Mouse (Mus musculus) kidney, postnatal 0 days (tissue): ENCODE results near the gene Sft2d1. TPM values are rescaled to one million over a fixed set of nuclear protein-coding genes. Genes with fewer than 3 reads are reported as not detected.
A peak's percentile ranks its signal among the peaks of the same experiment; 100 is the strongest.
"Not testable (repeated sequence)": the region's sequence is repeated elsewhere in the genome, so short reads cannot be mapped to it uniquely, and the experiment has no call there.

ENCODE experiments used
- ATAC-seq: fragments of 200-750 bp; cut with Nextera tagmentation; replicated peaks from 2 replicates; pipeline ENCODE4 v1.8.0; 2017; ENCODE audit warnings: low read depth, moderate number of reproducible peaks, moderate TSS enrichment, moderate library complexity; ENCODE audit not compliant: low FRiP score
- DNase-seq: peaks from one replicate; pipeline ENCODE4 v3.0.0-alpha.2; 2016; ENCODE audit warnings: low spot score
- H3K27ac ChIP-seq: fragments of 300-500 bp; sonication (generic); 2 replicates; pipeline ENCODE4 v1.5.1; 2014; ENCODE audit warnings: mild to moderate bottlenecking
- H3K27me3 ChIP-seq: fragments of 300-500 bp; sonication (generic); 2 replicates; pipeline ENCODE4 v1.6.1; 2014; ENCODE audit warnings: low read length, mixed read lengths; ENCODE audit not compliant: insufficient read depth
- H3K36me3 ChIP-seq: fragments of 300-500 bp; sonication (generic); 2 replicates; pipeline ENCODE4 v1.6.1; 2014; ENCODE audit warnings: low read length, mixed read lengths; ENCODE audit not compliant: insufficient read depth
- H3K4me1 ChIP-seq: fragments of 300-500 bp; sonication (generic); replicated peaks from 2 replicates; pipeline ENCODE4 v1.6.1; 2014; ENCODE audit warnings: antibody characterized with exemption, low read length, mixed read lengths; ENCODE audit not compliant: insufficient read depth
- H3K4me2 ChIP-seq: fragments of 300-500 bp; sonication (generic); 2 replicates; pipeline ENCODE4 v1.6.1; 2014; ENCODE audit warnings: mild to moderate bottlenecking, low read length, moderate library complexity, mixed read lengths
- H3K4me3 ChIP-seq: fragments of 300-500 bp; sonication (generic); replicated peaks from 2 replicates; pipeline ENCODE4 v1.5.1; 2014; ENCODE audit warnings: low read depth, low read length
- H3K9ac ChIP-seq: fragments of 300-500 bp; sonication (generic); 2 replicates; pipeline ENCODE4 v1.6.1; 2014; ENCODE audit warnings: low read depth, low read length
- H3K9me3 ChIP-seq: fragments of 300-500 bp; sonication (generic); replicated peaks from 2 replicates; pipeline ENCODE4 v1.6.1; 2016; ENCODE audit warnings: low read length, inconsistent platforms, mixed read lengths
- CTCF ChIP-seq: IDR thresholded peaks from 2 replicates; pipeline ENCODE4 v1.5.1; 2016; ENCODE audit warnings: antibody characterized with exemption, low read depth, mild to moderate bottlenecking, moderate library complexity
- WGBS: fragments of 180-500 bp; shearing (Covaris S2); extraction: QIAGEN DNeasy Blood & Tissue Kit; methylation state at CpG from one replicate; pipeline ENCODE4 v1.1.7; 2014; 5-methylcytosine and 5-hydroxymethylcytosine counted together
- polyA plus RNA-seq: library from polyadenylated mRNA; unstranded; fragments of >200 nt; fragmentation: Nextera tagmentation; extraction: Ambion mirVana; gene quantifications from 2 replicates; pipeline ENCODE4 v1.2.1, GENCODE M21; 2015

Gene Sft2d1
- polyA plus RNA-seq: 93.3 and 102 TPM in 2 replicates

DNA sequence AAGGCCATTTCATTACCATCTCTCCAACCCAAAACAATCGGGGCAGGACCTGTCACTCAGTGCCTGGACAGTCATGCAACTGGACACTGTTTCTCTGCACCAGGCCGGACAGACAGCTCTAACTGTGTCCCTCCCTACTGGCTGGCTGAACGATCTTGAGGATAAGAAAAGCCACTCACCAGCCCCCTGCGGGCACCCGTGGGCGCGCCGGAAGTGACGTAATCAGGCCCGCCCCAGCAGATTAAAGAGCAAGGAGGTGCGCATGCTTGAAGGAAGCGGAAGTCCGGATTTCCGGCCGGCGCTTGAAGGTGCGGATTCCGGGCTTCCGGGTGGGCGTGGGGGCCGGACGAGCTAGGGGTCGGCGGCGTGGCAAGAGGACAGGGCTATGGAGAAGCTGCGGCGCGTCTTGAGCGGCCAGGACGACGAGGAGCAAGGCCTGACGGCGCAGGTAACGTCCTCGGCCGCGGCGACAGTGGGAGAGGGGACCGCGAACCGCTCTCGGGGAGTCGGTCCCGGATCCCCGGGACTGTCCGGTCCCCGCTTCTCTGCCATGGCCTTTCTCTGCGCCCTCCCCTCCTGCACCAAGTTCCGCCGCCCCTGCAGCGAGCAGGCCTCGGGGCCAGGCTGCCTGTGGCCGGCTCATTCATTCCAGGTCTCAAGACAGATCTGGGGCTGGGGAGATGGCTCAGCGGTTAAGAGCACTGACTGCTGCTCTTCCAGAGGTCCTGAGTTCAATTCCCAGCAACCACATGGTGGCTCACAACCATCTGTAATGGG, at the start of gene Sft2d1:
Sft2d1 (plus strand) TSS at position 265 of the 777 bp plus-strand sequence.
- WGBS: under 1% methylated on average over 52 of the region's 54 CpGs
- Histone ChIP-seq H3K36me3 (no peaks in the 10 kb centered on the region), H3K4me1 (peaks cover 5% of the 10 kb centered on the region; the same call in 1 of the 2 replicates), H3K27ac (peak within 1 kb of the TSS; percentile 81), H3K27me3 (no peaks in the 10 kb centered on the region), H3K4me3 (peak within 1 kb of the TSS; percentile 86), H3K4me2 (peak within 1 kb of the TSS; percentile 76), H3K9me3 (no peaks in the 10 kb centered on the region), H3K9ac (peak within 1 kb of the TSS; percentile 75)
- DNase-seq (peak; percentile 94), ATAC-seq (peak; percentile 95)
- no peak for TF ChIP-seq CTCF

- H3K4me3 ChIP-seq, H3K27me3 ChIP-seq, ATAC-seq, H3K4me1 ChIP-seq, H3K27ac ChIP-seq, H3K9me3 ChIP-seq, H3K4me2 ChIP-seq, H3K36me3 ChIP-seq, H3K9ac ChIP-seq: not testable (repeated sequence)
- peak; percentile 85 for TF ChIP-seq CTCF
- peak; percentile 88 for DNase-seq
- 21% methylated on average over 7 of the region's 7 CpGs for WGBS
These were observed 46.3 kb upstream of the Sft2d1 start for GRCm38 (mm10) chr17:8264638-8265037.

GRCm38 (mm10) chr17:8272054-8272749, 38.7 kb upstream of the Sft2d1 start:
- DNase-seq: no peak
- Histone ChIP-seq H3K4me2 (no peak overlapping the region), H3K9ac (no peak overlapping the region), H3K4me3 (no peak overlapping the region), H3K27me3 (no peaks in the 10 kb centered on the region), H3K9me3 (no peaks in the 10 kb centered on the region), H3K4me1 (no peaks in the 10 kb centered on the region), H3K36me3 (no peaks in the 10 kb centered on the region), H3K27ac (no peak overlapping the region)
- ATAC-seq: no peak
- TF ChIP-seq CTCF: no peak
- 40% methylated on average over 6 of the region's 6 CpGs for WGBS

GRCm38 (mm10) chr17:8272951-8273350, 38.0 kb upstream of the Sft2d1 start:
- H3K4me2 ChIP-seq: no peak overlapping the region
- H3K36me3 ChIP-seq: no peaks in the 10 kb centered on the region
- ATAC-seq (no peak), DNase-seq (no peak)
- WGBS: 48% methylated on average over 6 of the region's 6 CpGs
- no peaks in the 10 kb centered on the region for H3K4me1 ChIP-seq
- TF ChIP-seq CTCF: no peak
- no peak overlapping the region for H3K4me3 ChIP-seq
- no peaks in the 10 kb centered on the region for H3K27me3 ChIP-seq
- H3K27ac ChIP-seq: no peak overlapping the region
- H3K9me3 ChIP-seq: no peaks in the 10 kb centered on the region
- H3K9ac ChIP-seq: no peak overlapping the region

GRCm38 (mm10) chr17:8276071-8276470, 34.8 kb upstream of the Sft2d1 start:
- 62% methylated on average over 4 of the region's 4 CpGs for WGBS
- Histone ChIP-seq H3K9me3 (no peaks in the 10 kb centered on the region), H3K27ac (no peak overlapping the region), H3K9ac (no peak overlapping the region), H3K27me3 (no peaks in the 10 kb centered on the region), H3K36me3 (no peaks in the 10 kb centered on the region), H3K4me1 (no peaks in the 10 kb centered on the region), H3K4me3 (no peak overlapping the region), H3K4me2 (no peak overlapping the region)
- ATAC-seq (no peak), DNase-seq (no peak)
- no peak for TF ChIP-seq CTCF

- no peak for TF ChIP-seq CTCF
- H3K4me2 ChIP-seq: no peak overlapping the region
- no peak overlapping the region for H3K4me3 ChIP-seq
- ATAC-seq (no peak), DNase-seq (no peak)
- no peak overlapping the region for H3K27ac ChIP-seq
- H3K36me3 ChIP-seq: no peaks in the 10 kb centered on the region
- 80% methylated on average over 7 of the region's 7 CpGs for WGBS
- no peaks in the 10 kb centered on the region for H3K27me3 ChIP-seq
- H3K9me3 ChIP-seq: no peaks in the 10 kb centered on the region
- no peak overlapping the region for H3K9ac ChIP-seq
- H3K4me1 ChIP-seq: no peaks in the 10 kb centered on the region
These were observed 34.2 kb upstream of the Sft2d1 start for GRCm38 (mm10) chr17:8276680-8277079.
